Mouse (Mus musculus): ENCODE measurements around the gene Slc25a13. TPM values are rescaled to one million over a fixed set of nuclear protein-coding genes. Genes with fewer than 3 reads are reported as not detected.

Gene Slc25a13
- 2.6 and 2.9 TPM in 2 replicates for polyA plus RNA-seq (2012; rRNA removed)

DNA sequence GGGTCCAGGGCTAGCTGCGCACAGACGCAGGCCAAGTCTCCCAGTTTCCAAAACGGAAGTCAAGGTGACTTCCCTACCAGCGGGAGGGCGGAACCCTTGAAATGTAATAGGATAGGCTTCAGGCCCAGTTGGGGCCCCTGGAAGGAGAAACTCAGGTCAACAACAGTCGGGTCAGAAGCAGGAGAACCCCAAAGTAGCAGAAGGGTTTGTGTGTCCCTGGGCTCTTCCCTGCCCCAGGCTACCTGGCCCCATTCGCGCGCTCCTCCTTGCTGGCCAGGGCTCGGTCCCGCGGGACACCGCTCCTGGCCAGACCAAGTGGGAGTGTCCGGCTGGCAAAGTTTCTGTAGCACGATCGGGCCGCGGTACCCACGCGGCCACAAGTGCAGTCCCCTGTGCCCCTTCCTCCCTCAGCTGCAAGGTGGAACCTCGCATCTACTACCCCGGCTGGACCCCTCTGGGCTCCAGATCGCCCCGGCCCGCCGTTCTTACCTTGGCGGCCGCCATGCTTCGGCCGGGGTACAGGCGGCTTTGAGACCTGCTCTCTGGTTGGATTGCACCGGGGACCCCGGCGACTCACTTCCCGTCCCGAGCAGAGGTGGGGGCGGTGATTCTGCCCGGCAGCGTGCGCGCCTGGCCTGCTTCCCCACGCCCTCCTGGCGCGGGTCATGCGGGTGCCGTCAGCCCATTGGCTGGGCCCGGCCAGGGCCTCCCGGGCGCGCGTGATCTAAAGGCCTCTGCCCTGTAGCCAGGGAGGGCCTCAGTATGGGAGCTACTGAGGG is at the start of gene Slc25a13:
TSS of gene Slc25a13 (minus strand) at position 667 of the 779 bp plus-strand sequence.
- no peak for DNase-seq (ENCODE audit: extremely low spot score in 1 of 2, low spot score in 1 of 2)

DNA sequence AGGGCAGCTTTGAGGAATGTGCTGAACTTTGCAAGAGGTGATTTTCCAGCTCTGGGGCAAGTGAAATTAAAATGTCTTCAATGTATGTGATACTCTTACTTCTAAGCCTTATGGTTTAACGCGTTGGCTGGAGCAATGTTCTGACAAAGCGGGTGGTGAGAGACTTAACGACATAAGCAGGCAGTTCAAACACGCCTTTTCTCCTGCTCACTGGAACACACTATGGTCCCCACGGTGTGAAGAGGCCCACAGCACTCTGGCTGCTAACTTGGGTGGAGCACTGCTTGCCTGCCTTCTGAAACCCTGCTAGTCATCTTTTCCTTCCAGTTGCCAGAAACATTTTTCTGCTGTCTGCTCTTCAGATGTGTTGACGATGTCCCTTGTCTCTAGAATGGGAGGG is 48.8 kb upstream of the Slc25a13 start:
- no peak for DNase-seq (ENCODE audit: extremely low spot score in 1 of 2, low spot score in 1 of 2)

DNA sequence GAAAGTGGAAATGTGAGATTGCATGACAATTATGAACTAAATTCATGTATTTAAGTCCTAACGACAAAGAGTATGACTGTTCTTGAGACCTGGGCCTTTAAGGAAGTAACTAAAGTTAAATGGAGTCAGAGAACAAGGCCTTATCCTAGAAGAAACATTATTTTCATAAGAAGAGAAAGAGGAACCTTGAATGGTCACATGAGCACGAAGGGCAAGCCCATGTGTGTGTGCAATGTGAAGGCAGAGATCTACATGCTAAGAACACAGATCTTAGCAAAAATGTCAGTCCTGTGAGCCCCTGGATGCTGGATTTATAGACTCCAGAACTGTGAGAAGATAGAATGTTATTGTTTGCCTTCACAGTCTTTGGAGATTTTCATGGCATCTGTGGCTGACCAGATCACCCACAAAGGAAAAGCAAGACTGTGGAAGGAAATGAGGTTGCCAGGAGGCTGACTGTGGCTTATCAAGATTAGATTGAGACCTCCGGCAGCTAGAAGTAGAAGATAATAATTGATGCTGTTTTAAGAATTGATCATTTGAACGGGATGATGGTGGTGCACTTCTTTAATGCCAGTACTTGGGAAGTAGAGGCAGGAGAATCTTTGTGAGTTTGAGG is 46.4 kb upstream of the Slc25a13 start:
- no peak for DNase-seq (ENCODE audit: extremely low spot score in 1 of 2, low spot score in 1 of 2)

DNA sequence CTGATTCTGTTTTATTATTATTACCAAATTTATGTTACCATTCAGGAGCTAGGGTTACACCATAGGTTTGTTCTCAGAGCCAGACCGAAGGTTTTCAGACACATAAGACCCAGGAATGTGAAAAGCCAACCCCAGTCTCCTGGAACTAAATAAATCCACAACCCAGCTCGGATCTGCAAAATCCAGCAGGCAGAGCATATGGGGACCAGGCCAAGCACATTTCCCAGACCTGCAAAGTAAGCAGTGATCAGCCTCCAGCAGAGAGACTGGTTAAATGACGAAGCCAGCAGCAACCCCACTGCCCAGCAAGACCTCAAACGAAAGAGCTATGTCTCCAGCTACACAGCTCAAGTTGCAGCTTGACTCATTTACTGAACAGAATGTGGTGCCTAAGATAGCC is 43.9 kb upstream of the Slc25a13 start:
- no peak for DNase-seq (ENCODE audit: extremely low spot score in 1 of 2, low spot score in 1 of 2)

DNA sequence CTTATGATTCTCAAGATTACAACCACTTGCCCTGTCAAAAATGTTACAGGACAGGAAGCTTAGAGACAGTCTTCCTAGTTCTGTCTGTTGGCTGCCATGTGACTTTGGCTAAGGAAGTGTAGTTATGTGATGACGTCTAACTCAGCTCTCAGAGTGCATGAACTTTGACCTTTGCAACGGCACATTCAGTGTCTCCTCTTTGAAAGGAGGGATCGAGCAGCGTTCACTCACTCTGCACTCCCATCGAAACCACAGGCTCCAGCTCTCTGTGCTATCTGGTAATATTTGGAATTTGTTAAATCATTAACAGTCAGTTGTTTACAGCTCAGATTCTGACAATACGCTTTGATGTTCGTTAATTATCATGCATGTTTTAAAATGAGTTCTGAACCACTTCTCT is 31.5 kb upstream of the Slc25a13 start:
- DNase-seq (ENCODE audit: extremely low spot score in 1 of 2, low spot score in 1 of 2), result no peak

DNA sequence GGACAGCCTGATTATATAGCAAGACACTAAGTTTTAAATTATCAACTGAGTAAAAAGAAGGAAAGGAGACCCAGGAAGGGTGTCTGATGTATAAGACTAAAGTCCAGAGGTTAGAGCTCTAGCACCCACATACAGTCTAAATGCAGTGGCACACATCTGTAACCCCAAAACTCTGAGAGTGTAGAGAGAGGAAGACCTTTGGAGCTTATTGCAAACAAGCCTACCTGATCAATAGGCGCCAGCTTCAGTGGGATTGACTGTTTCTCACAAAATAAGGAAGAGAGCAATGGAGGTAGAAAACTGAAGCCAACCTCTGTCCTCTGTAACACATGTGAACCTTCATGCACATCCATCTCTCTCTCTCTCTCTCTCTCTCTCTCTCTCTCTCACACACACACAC is 26.9 kb upstream of the Slc25a13 start:
- DNase-seq (ENCODE audit: extremely low spot score in 1 of 2, low spot score in 1 of 2), result no peak

DNA sequence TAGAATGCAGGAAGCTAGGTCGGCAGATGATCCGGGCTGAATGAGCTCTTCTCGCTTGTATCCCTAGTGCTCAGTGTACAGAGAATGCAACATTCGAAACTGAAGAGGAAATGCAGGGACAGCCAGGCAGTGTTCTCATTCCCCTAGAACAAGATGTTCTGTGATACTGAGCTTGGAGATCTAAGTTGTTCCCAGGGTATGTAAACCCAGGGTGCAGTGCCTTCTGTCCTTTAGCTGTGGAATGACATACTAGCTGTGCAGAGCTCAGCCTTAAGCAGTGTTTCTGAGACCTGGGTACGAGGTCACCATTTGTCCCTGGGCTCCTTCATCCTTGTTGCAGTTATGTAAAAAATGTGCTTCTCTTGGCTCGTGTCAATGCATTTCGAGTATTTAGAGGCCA is 25.1 kb upstream of the Slc25a13 start:
- DNase-seq (ENCODE audit: extremely low spot score in 1 of 2, low spot score in 1 of 2), result no peak

DNA sequence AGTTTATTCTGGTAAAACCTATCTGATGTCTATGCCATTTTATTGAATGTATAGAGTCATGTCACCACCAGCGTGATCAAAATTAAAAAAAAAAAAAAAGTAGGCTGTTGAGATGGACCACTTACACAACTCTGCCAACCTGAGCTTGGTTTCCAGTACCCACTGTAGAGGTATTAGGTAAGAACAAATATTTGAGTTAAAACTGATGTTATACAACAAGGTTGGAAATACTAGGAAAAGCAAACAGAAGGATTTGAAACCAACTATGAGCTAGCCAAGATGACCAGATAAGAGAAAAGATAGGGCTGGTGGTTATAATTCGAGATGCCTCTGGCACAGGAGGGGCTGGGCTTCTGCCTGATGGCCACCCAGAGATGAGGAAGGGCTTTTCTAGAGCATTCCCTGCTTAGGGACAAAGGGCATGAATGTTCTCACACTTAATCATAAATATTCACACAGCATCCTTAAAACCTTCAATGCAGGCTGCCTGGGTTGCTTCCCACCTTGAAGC is 19.9 kb upstream of the Slc25a13 start:
- DNase-seq (ENCODE audit: extremely low spot score in 1 of 2, low spot score in 1 of 2), result no peak

DNA sequence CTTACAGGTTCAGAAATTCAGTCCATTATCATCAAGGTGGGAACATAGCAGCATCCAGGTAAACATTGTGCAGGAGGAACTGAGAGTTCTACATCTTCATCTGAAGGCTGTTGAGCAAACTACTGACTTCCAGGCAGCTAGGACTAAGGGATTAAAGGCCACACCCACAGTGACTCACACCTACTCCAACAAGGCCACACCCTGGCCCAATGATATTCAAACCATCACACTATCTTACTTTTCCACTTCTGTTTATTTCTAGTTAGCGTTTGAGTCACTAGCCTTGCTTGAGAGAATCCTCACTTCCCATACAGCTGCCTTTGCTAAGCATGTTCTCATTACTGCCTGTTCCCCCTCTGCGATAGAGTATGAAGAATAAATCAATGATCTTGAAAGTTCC is 13.3 kb upstream of the Slc25a13 start:
- DNase-seq (ENCODE audit: extremely low spot score in 1 of 2, low spot score in 1 of 2), result no peak

DNA sequence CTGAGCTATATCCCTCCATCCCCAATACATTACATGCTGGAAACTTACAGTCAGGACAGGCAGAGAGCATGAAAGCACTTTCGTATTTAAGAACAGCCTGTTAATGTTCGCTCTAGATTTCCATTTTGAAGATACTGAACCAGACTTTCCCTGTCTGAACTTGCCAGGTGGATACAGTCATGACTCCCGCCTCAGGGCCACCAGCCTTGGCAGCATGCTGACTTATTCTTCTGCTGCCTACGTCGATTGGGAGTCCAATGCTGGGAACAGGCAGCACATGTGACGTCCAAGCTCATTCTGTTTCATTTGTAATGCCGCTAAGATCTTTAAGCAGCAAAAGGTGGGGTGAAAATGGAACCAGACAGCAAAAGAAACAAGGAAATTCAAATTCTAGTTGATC is 5.7 kb upstream of the Slc25a13 start:
- no peak for DNase-seq (ENCODE audit: extremely low spot score in 1 of 2, low spot score in 1 of 2)

DNA sequence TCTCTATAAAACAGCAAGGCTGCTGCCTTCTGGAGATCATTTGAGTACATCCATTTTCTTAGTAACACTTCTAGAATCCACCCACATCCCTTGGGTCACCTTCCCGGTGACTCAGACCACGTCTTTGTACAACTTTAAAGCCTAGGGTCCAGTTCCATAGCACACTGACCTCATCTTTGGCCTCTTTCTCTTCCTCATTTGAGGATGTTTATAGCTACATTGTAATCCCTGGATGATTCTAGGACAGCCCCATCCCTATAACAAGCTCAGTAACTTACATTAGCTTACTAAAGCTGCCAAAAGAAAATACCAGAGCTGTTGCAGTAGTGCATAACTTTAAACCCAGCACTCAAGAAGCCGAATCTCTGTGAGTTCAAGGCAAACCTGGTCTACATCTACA is 3.6 kb upstream of the Slc25a13 start:
- DNase-seq (ENCODE audit: extremely low spot score in 1 of 2, low spot score in 1 of 2), result no peak

DNA sequence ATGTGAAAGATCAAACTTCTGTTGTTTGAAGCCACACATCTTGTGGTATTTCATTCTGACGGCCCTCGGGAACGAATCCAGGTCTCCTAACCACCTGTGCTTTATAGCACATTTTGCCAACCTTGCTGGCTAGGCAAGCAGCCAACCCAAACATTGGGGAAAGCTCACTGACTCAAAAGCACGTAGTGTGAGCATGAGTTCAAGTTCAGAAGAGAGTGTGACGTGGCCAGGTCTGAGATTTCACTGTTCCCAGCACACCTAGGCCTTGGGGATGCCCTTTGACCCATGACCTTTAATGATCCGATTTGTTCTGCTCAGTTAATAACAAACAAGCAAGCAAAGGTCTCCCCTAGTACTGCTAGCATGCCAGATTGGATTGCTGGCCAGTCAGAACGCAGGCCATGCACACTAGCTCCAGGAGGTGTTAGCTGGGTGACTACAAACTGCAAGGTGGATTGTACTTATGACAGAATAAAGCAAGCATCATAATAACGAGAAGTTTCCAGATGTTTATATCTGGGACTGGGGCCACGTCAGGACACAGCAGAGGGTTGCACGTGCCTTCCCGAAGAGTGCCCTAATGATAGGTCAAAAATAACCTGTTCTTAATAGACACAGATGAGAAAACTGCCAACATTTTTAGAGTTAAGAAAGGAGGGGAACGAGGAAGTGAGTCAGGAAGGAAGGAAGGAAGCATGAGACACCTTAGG is 2.8 kb upstream of the Slc25a13 start:
- DNase-seq (ENCODE audit: extremely low spot score in 1 of 2, low spot score in 1 of 2), result no peak

DNA sequence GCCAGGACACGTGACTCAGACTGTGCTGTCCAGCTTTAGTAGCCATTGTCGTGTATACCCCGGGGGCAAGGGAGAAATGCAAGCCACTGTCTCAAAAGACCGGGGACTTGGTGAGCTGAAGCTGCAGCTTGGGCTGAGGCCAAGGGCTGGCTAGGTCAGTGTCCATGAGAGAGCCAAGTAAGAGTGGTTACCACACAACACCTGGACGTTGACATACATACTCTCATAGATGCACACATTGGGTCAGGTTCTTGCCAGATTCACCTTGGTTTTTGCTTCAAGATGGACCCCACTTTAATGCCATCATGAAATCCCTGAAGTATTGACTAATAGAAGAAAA is 283 bp upstream of the Slc25a13 start:
- no peak for DNase-seq (ENCODE audit: extremely low spot score in 1 of 2, low spot score in 1 of 2)

DNA sequence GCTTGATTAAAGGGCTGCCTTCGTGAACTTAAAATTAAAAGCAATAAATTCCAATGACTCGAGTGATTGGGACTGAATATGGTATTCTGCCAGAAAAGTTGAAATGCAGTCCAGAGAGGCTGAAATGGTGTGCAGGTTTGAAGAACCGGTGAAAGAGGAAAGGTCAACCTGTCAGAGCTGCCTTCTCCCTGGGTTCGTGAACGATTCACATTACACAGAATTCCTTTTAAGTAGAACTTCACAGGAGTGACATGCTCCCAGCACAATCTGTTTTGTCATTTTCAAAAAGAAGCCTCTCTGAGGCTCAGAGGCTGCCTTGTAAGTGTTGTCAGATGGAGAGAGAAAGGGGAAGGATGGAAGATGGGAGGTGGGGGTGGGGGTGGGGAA is 860 bp downstream of the Slc25a13 start:
- no peak for DNase-seq (ENCODE audit: extremely low spot score in 1 of 2, low spot score in 1 of 2)

DNA sequence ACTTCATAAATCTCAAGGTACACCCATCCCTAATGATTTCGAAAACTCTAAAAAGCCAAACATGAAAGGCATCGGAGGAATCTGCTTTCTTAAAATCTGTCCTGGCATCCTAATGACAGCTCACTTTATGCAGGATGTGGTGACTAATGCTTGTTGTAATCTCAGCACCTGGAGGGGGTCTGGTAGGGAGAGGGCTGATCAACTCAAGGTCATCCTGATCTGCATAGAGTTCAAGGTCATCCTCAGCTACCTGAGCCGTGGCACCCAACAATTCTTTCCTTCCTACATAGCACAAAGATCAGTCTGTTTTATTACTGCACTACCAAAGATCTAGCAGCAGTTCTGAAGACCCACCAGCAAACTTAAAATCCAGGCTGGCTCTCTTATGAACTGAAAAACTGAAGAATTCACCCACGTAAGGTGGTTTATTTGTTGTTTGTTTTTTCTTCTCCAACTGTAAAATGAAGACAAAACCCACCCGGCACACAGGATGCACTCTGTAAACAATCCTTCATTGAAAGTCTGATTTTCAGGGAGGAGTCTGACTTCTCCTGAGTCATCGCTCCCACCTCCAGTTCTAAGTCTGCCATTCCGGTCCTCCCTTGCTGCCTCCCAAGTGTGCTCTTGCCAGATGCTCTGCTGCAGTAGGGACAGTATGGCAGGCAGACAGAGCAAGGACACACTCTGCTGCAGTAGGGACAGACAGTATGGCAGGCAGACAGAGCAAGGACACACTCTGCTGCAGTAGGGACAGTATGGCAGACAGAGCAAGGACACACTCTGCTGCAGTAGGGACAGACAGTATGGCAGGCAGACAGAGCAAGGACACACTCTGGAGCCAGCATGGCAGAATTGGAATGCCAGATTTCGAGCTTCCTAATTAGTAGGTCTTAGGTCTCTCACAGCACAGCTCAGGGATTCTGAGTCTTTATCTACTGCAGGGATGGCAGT is 4.3 kb downstream of the Slc25a13 start:
- no peak for DNase-seq (ENCODE audit: extremely low spot score in 1 of 2, low spot score in 1 of 2)

DNA sequence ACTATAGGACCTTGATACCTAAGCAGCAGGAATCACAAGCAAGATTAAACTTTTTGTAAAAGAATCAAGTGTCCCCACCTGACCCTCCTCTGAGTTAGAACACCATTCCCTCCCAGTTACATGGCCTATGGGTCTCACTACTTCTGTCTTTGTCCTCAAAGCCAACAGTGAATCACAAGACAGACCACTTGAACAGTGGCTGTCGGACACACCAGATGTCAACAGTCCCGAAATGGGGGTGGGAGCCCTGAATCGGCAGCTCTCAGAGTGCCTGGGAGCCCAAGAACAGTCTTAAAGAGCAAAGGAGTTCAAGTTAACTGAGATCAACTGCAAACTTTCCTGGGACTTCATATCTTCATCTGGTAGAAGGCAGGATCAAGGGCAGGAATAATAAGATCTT is 5.0 kb downstream of the Slc25a13 start:
- no peak for DNase-seq (ENCODE audit: extremely low spot score in 1 of 2, low spot score in 1 of 2)

DNA sequence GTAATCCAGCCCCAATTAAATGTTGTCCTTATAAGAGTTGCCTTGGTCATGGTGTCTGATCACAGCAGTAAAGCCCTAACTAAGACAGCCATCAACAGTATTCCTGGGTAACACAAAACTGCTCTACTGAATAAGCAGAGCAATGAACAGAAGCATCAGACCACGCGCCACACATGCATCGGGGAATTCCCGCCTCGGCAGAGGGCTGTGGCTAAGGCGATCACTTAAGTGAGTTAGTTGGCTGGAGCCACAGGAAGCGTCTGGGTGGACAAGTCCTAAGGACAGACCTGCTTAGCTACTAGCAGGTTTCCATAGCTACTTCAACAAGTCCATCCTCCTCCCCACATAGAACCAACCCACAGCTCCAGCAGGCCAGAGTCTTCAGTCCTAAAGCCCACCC is 6.3 kb downstream of the Slc25a13 start:
- no peak for DNase-seq (ENCODE audit: extremely low spot score in 1 of 2, low spot score in 1 of 2)

DNA sequence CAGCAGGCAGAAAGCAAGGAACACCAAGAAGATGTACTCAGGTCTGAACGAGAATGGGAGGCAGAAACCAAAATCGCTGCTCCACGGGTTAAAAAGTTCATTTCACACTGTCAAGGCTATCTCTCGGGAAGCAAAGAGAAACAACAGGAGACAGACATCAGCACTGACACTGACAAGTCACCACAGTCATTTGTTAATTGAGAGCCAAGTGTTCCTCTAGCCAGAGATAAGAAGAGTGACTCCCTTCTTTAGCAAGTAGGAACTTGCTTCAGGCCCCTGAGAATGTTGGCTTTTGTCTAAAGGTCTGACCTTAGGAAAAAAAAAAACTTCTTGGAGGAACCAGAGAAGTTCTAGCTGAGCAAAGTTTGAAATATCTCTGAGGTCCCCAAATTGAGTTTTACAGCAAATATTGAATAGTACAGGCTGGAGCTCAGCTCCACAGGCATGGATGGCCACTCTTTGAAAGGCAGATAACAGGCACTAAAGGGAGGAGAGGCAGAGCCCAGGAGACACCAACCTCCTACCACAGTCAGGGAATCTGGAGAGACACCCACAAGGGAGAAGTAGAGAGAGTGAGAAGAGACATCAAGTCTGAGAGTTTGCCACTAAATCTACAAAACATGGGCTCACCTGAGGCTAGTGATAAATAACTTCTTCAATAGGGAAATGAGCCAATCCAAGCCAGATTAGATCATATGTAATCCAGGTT is 8.5 kb downstream of the Slc25a13 start:
- DNase-seq (ENCODE audit: extremely low spot score in 1 of 2, low spot score in 1 of 2), result no peak

DNA sequence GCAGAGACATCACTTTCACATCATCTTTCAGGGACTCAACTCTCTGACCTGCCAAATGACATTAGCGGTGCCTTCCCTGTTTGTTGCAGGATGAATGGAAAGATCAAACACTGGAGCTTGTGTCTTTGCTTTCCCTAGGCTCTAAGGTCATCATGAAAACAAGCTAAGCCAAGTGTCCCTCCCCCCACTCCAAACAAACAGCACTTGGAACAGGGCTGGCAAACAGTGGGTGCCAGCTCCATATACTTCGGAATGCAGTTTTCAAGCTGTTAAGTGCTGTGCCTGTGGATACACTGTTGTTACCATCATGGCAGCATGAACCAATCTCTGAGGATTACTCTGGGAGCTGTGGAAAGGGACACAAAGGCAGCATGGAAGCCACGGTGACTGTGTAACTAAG is 9.1 kb downstream of the Slc25a13 start:
- no peak for DNase-seq (ENCODE audit: extremely low spot score in 1 of 2, low spot score in 1 of 2)

DNA sequence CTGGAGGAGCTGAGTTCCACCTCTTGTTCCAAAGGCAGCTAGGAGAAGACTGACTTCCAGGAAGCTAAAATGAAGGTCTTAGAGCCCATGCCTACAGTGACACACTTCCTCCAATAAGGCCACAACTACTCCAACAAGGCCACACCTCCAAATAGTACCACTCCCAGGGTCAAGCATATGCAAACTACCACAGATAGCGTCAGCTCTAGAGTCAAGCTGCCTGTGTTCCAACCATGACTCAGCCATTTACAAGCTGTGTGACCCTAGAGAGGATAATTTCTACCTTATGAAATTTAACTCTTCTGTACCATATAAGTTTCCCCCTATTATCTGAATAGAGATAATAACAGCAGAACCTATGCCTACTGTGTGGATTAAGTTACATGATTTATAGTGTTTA is 9.6 kb downstream of the Slc25a13 start:
- DNase-seq (ENCODE audit: extremely low spot score in 1 of 2, low spot score in 1 of 2), result no peak
